Mouse (Mus musculus): ENCODE measurements at regions not wholly inside any gene's neighbourhood (a gene's known extent, or its start where the extent isn't known, plus 50 kb on each side); places are given as distances from the start of the nearest gene placed in this dataset.
"Not testable (repeated sequence)": the region's sequence is repeated elsewhere in the genome, so short reads cannot be mapped to it uniquely, and the experiment has no call there.

- DNase-seq: peak in 1 of 2 experiments; percentile 25
Observed at GRCm38 (mm10) chr10:35775165-35775564, 63.5 kb upstream of the Amd2 start.

GRCm38 (mm10) chr10:35771481-35771880 is 59.8 kb upstream of the Amd2 start:
- DNase-seq: not testable (repeated sequence)

Measured in kidney, postnatal 25 days (tissue).